Mouse (Mus musculus): Measurements from ENCODE around the gene Cd86.

DNA sequence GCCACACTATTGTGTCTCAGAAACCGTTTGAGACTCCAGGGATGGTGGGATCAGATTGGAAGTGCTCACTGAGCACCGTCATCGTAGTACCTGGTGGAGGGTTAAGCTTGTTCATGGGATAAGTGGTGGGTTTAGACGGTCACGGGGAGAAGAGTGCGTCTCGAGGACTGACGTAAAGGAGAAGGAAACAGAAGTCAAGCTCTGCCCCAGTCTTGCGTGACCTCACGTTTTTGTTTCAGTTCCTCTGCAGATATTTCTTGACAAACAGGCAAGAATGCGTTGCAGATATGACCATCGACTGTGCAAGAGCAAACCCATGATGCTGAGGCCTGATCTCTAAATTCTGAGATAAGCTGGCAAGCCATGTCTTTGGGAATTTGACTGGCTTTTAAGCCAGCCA is 45.9 kb upstream of the Cd86 start:
- TF ChIP-seq CTCF (IDR thresholded peaks at IDR 0.05; ENCODE audit: extremely low read depth, insufficient read length, insufficient replicate concordance, low read depth, low read length) (no peak), POLR2A (IDR thresholded peaks at IDR 0.05; ENCODE audit: low read depth, low read length) (no peak)

All from small intestine, adult 2 months (tissue).